Mouse (Mus musculus): ENCODE data around the gene A730046J19Rik. TPM values are rescaled to one million over a fixed set of nuclear protein-coding genes. Genes with fewer than 3 reads are reported as not detected.

The A730046J19Rik gene
- polyA plus RNA-seq (2015; fragmentation: Nextera tagmentation; extraction: Ambion mirVana): 0.13 and 0.21 TPM in 2 replicates

DNA sequence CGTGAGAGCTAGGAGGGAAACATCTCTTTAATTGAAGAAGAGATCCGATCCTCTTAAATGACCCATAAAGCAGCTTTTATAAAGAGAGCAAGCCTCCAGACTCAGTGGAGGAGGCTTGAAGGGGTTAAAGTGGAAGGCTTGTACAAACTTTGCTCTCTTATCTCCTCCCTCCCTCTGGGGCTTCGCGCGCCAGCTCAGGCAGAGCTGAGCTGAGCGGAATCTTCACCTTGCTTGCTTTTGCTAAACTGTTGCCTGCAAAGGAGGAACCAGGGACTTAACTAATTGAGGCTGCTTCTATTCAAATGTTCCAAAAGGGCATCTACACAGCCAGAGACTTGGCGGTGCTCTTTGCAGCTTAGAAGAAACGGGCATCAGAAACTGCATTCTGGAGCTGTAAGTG lies at the start of gene A730046J19Rik:
A730046J19Rik (plus strand) TSS at position 173 of the 400 bp plus-strand sequence.
- Histone ChIP-seq H3K9ac (ENCODE audit: low read depth, low read length) (no peak within 1 kb of the TSS), H3K27me3 (ENCODE audit: control insufficient read depth, insufficient read depth, low read depth, low read length) (no peaks in the 10 kb centered on the region), H3K27ac (ENCODE audit: low read length) (no peak within 1 kb of the TSS), H3K4me1 (ENCODE audit: control insufficient read depth, low read depth, low read length) (no peaks in the 10 kb centered on the region), H3K36me3 (ENCODE audit: control insufficient read depth, insufficient read depth) (no peaks in the 10 kb centered on the region), H3K4me3 (ENCODE audit: low read depth, low read length) (no peak within 1 kb of the TSS), H3K9me3 (replicated peaks; ENCODE audit: control insufficient read depth, low read length) (no peaks in the 10 kb centered on the region), H3K4me2 (ENCODE audit: low read depth, low read length) (peak within 1 kb of the TSS; percentile 30; the same call in 1 of the 2 replicates)
- WGBS (ENCODE audit: insufficient replicate concordance): 20% methylated on average over 8 of the region's 8 CpGs
- no peak for ATAC-seq (ENCODE audit: low read depth)

DNA sequence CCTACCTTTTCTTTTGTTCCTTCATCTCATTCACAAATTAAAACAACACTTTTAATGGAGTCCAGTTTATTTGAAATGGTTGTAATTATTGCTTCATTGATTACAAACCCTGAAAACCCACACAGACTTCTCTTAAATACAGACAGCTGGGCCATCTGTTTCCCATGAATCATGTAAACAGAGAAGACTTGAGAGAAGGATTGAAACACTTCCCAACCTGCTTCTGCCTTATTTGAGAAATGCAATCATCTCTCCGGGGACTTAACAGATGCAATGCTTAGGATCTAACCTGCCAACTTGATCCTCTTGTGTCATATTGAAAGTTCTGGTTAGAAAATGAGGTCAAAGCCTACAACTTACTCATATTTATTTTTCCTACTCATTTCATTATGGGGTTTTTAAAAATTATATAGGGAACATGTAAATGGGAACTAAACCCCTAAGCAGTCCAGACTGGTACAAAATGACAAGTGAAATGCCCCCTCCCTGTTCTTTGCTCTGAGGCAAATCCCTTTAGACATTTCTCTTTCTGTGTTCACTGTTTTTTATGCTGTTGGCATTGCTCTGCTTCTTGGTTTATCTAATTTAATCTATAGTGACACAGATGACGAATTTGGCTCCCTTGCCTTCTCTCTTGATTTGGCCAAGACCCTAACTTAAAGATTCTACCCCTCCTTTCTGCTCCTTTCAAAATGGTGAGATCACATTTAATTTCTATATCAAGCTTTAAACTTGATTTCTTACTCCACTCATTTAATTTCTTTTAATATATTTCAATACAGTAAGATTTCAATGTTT lies 48.7 kb upstream of the A730046J19Rik start:
- no peaks in the 10 kb centered on the region for H3K4me1 ChIP-seq (ENCODE audit: control insufficient read depth, low read depth, low read length)
- no peak overlapping the region for H3K27ac ChIP-seq (ENCODE audit: low read length)
- WGBS (ENCODE audit: insufficient replicate concordance): 51% methylated on average over 2 of the region's 2 CpGs
- no peaks in the 10 kb centered on the region for H3K27me3 ChIP-seq (ENCODE audit: control insufficient read depth, insufficient read depth, low read depth, low read length)
- H3K36me3 ChIP-seq (ENCODE audit: control insufficient read depth, insufficient read depth): no peaks in the 10 kb centered on the region
- H3K4me3 ChIP-seq (ENCODE audit: low read depth, low read length): no peak overlapping the region
- no peak overlapping the region for H3K4me2 ChIP-seq (ENCODE audit: low read depth, low read length)
- no peak for ATAC-seq (ENCODE audit: low read depth)
- no peak overlapping the region for H3K9ac ChIP-seq (ENCODE audit: low read depth, low read length)
- H3K9me3 ChIP-seq (replicated peaks; ENCODE audit: control insufficient read depth, low read length): no peaks in the 10 kb centered on the region

DNA sequence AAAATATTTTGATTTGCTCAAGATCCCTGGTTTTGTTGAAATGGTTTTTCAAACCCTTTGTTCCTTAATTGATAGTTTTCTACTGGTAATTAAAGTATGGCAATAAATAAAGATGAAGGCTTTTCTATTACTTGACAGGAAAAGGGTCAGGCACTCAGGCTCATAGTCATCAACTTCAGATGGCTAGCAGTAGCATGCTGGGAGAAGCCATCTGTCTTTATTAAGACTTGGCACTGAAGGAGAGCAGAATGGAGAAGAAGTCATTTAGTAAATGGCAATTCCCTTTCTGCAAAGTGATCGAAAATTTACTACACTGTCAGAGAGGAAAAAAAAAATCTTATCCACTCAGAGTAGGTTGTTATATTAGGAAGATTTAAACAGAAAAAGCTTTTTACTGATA lies 17.2 kb upstream of the A730046J19Rik start:
- Histone ChIP-seq H3K4me2 (ENCODE audit: low read depth, low read length) (no peak overlapping the region), H3K9ac (ENCODE audit: low read depth, low read length) (no peak overlapping the region), H3K36me3 (ENCODE audit: control insufficient read depth, insufficient read depth) (no peaks in the 10 kb centered on the region), H3K9me3 (replicated peaks; ENCODE audit: control insufficient read depth, low read length) (no peaks in the 10 kb centered on the region), H3K4me3 (ENCODE audit: low read depth, low read length) (no peak overlapping the region), H3K27ac (ENCODE audit: low read length) (no peak overlapping the region), H3K4me1 (ENCODE audit: control insufficient read depth, low read depth, low read length) (no peaks in the 10 kb centered on the region), H3K27me3 (ENCODE audit: control insufficient read depth, insufficient read depth, low read depth, low read length) (no peaks in the 10 kb centered on the region)
- WGBS (ENCODE audit: insufficient replicate concordance): 52% methylated on average over 1 of the region's 1 CpGs
- no peak for ATAC-seq (ENCODE audit: low read depth)

DNA sequence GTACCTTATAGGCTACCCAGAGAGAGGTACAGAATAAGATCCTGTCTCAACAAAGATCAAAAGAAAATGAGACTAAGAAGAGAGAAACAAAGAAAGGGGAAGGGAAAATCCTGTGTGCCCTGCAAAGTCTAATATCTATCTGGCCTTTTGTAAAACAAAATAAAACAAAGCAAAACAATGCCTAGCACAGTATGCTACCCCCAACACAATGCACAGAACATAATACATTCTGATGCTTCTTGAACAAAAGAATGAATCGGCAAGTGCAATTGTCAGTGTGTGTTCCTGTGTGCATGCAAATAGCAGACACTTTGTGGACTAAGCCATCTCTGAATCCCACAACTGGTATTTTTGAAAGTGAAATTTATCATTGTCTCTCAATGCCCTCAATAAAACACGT lies 3.5 kb upstream of the A730046J19Rik start:
- Histone ChIP-seq H3K27ac (ENCODE audit: low read length) (no peak overlapping the region), H3K4me3 (ENCODE audit: low read depth, low read length) (no peak overlapping the region), H3K36me3 (ENCODE audit: control insufficient read depth, insufficient read depth) (no peaks in the 10 kb centered on the region), H3K9me3 (replicated peaks; ENCODE audit: control insufficient read depth, low read length) (no peaks in the 10 kb centered on the region), H3K4me1 (ENCODE audit: control insufficient read depth, low read depth, low read length) (no peaks in the 10 kb centered on the region), H3K4me2 (ENCODE audit: low read depth, low read length) (no peak overlapping the region), H3K9ac (ENCODE audit: low read depth, low read length) (no peak overlapping the region), H3K27me3 (ENCODE audit: control insufficient read depth, insufficient read depth, low read depth, low read length) (no peaks in the 10 kb centered on the region)
- WGBS (ENCODE audit: insufficient replicate concordance): 78% methylated on average over 2 of the region's 2 CpGs
- no peak for ATAC-seq (ENCODE audit: low read depth)

DNA sequence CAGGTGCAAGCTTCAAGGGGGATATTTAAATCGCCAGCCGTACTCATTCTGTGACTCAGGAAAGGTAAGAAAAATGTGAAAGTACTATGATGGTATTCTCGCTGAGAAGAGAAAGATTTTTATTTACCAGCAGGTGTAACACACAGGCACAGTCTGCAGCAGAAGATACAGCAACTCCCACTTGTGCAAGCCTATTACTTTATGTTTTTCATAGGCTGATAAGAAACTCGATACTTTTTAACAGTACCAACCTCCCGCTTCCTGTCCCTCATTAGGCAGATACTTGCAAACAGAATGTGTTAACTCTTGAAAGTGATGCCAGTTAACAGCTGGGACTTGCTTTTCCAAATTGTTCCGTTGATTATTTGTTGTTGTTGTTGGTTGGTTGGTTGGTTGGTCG lies 616 bp downstream of the A730046J19Rik start:
- H3K9ac ChIP-seq (ENCODE audit: low read depth, low read length): no peak overlapping the region
- WGBS (ENCODE audit: insufficient replicate concordance): 21% methylated on average over 7 of the region's 7 CpGs

DNA sequence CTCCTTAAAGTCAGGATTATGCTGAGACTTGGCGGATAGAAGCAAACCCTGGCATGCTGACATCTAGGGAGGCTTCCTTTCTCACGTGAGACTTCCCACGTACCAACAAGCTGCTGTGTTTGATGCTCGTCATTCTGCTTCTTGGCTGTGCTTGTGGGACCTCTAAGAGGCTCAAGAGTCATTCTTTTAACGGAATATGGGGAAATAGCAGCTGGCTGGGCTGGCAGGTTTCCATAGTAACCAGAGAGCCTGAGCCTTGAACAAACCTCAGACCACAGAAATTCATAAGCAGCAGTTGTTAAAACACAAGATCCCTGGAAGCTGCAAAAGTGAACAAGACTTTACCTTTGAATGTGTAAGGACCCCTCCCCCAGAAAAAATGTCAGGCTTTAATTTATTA lies 9.4 kb downstream of the A730046J19Rik start:
- H3K27me3 ChIP-seq (ENCODE audit: control insufficient read depth, insufficient read depth, low read depth, low read length): no peaks in the 10 kb centered on the region

More for the DNA sequence above, 616 bp downstream of the A730046J19Rik start:
- Histone ChIP-seq H3K9me3 (replicated peaks; ENCODE audit: control insufficient read depth, low read length) (no peaks in the 10 kb centered on the region), H3K4me3 (ENCODE audit: low read depth, low read length) (no peak overlapping the region), H3K27ac (ENCODE audit: low read length) (no peak overlapping the region), H3K27me3 (ENCODE audit: control insufficient read depth, insufficient read depth, low read depth, low read length) (no peaks in the 10 kb centered on the region), H3K4me2 (ENCODE audit: low read depth, low read length) (0 out of 2 replicates have a peak overlapping the region, but pooled peaks have one; percentile 30), H3K4me1 (ENCODE audit: control insufficient read depth, low read depth, low read length) (no peaks in the 10 kb centered on the region), H3K36me3 (ENCODE audit: control insufficient read depth, insufficient read depth) (no peaks in the 10 kb centered on the region)
- no peak for ATAC-seq (ENCODE audit: low read depth)

More for the DNA sequence above, 9.4 kb downstream of the A730046J19Rik start:
- Histone ChIP-seq H3K9ac (ENCODE audit: low read depth, low read length) (no peak overlapping the region), H3K27ac (ENCODE audit: low read length) (no peak overlapping the region), H3K36me3 (ENCODE audit: control insufficient read depth, insufficient read depth) (no peaks in the 10 kb centered on the region), H3K9me3 (replicated peaks; ENCODE audit: control insufficient read depth, low read length) (no peaks in the 10 kb centered on the region), H3K4me1 (ENCODE audit: control insufficient read depth, low read depth, low read length) (no peaks in the 10 kb centered on the region), H3K4me2 (ENCODE audit: low read depth, low read length) (no peak overlapping the region), H3K4me3 (ENCODE audit: low read depth, low read length) (no peak overlapping the region)
- ATAC-seq (ENCODE audit: low read depth): no peak
- WGBS (ENCODE audit: insufficient replicate concordance): 34% methylated on average over 5 of the region's 5 CpGs

Other genes starting within 250 kb of the A730046J19Rik start
- gene Dcx, start 220.4 kb upstream of the A730046J19Rik start, polyA plus RNA-seq (2015; fragmentation: Nextera tagmentation; extraction: Ambion mirVana): 0.07 and 0.17 TPM in 2 replicates
- gene Alg13, start 164.1 kb downstream of the A730046J19Rik start, polyA plus RNA-seq (2015; fragmentation: Nextera tagmentation; extraction: Ambion mirVana): 6.6 and 7.2 TPM in 2 replicates